Mouse (Mus musculus) cerebellum, adult 2 months (tissue): ENCODE results near the gene Krtap9-3. TPM values are rescaled to one million over a fixed set of nuclear protein-coding genes. Genes with fewer than 3 reads are reported as not detected.

Experiments used
- DNase-seq, 2 experiments: peaks; one replicate each; pipeline ENCODE4 v3.0.0; 2021
- H3K27ac ChIP-seq: fragments of 200-500 bp; 2 replicates; pipeline ENCODE4 v1.5.1; 2012; ENCODE audit warnings: low read length, control low read depth, inconsistent platforms; ENCODE audit not compliant: insufficient read depth
- H3K27me3 ChIP-seq: fragments of 200-500 bp; 2 replicates; pipeline ENCODE4 v1.6.1; 2012; ENCODE audit warnings: inconsistent platforms, mild to moderate bottlenecking, low read length, moderate library complexity; ENCODE audit not compliant: control insufficient read depth, insufficient read depth
- H3K4me1 ChIP-seq: fragments of 200-500 bp; 2 replicates; pipeline ENCODE4 v1.6.1; 2011; ENCODE audit warnings: low read length; ENCODE audit not compliant: control insufficient read depth, insufficient read depth
- H3K4me3 ChIP-seq: fragments of 200-500 bp; replicated peaks from 2 replicates; pipeline ENCODE3; 2011; ENCODE audit warnings: mild to moderate bottlenecking, low read depth, low read length, control low read depth; ENCODE audit not compliant: insufficient read depth
- CTCF ChIP-seq: fragments of 200-500 bp; IDR thresholded peaks from 2 replicates; pipeline ENCODE4 v1.5.1; 2011; ENCODE audit warnings: low read depth, mild to moderate bottlenecking, control low read depth, low read length, moderate library complexity, borderline replicate concordance; ENCODE audit not compliant: insufficient read depth
- POLR2A ChIP-seq: fragments of 200-500 bp; IDR thresholded peaks from 2 replicates; pipeline ENCODE4 v1.6.1; 2011; ENCODE audit warnings: low read length, control low read depth, borderline replicate concordance; ENCODE audit not compliant: insufficient read depth
- WGBS: fragments of 180-500 bp; shearing (Covaris S2); methylation state at CpG from one replicate; pipeline ENCODE4 v1.1.7; 2018; 5-methylcytosine and 5-hydroxymethylcytosine counted together
- polyA plus RNA-seq: library from polyadenylated mRNA; depleted of rRNA; stranded (reverse); fragments of >200 nt; gene quantifications from 2 replicates; pipeline ENCODE4 v1.2.3, GENCODE M21; 2012

The Krtap9-3 gene
- polyA plus RNA-seq, 1 experiment = not detected

DNA sequence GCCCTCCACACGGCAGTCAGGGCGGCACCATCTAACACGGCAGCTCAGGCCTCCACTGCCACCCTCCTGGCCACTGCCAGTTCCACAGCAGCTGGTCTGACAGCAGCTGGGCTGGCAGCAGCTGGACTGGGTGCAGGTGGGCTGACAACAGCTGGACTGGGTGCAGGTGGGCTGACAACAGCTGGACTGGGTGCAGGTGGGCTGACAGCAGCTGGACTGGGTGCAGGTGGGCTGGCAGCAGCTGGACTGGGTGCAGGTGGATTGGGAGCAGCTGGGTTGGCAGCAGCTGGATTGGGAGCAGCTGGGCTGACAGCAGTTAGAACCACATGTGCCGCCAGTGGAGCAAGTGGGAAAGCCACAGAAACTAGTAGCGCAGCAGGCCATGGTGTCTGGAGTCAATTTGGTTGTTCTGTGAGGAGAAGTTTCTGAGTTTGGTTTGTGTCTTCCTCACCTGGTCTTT, 14.6 kb downstream of the Krtap9-3 start, which contains the start of gene Krtap1-4:
TSS of gene Krtap1-4 (minus strand) at position 410 of the 460 bp plus-strand sequence.
- H3K27me3 ChIP-seq = no peaks in the 10 kb centered on the region
- 72% methylated on average over 5 of the region's 5 CpGs for WGBS
- no peak for DNase-seq
- no peak within 1 kb of the TSS for H3K27ac ChIP-seq
- no peak within 1 kb of the TSS for H3K4me3 ChIP-seq
- TF ChIP-seq CTCF (no peak), POLR2A (no peak)
- no peaks in the 10 kb centered on the region for H3K4me1 ChIP-seq

DNA sequence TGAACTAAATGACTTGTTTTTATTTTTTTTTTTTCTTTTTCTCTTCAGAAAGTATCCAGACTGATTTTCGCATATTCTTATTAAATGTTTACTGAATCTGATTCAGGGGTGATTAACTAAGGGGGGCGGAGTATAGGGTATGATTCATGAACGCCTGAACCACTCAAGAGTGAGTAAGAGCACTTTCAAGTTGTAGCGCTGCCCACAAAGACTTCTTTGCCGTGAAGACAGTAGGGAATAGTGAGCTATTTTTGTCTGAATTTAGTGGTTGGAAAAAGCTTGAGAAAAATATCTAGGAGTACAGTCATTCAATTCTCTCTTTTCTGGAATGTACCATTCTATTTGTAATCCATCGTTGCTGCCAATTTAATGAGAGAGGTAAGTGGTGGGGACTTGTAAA, 16.3 kb downstream of the Krtap9-3 start:
- TF ChIP-seq CTCF (no peak), POLR2A (no peak)
- 83% methylated on average over 6 of the region's 6 CpGs for WGBS
- Histone ChIP-seq H3K27ac (no peak overlapping the region), H3K4me3 (no peak overlapping the region), H3K27me3 (no peaks in the 10 kb centered on the region), H3K4me1 (no peaks in the 10 kb centered on the region)
- DNase-seq = no peak

DNA sequence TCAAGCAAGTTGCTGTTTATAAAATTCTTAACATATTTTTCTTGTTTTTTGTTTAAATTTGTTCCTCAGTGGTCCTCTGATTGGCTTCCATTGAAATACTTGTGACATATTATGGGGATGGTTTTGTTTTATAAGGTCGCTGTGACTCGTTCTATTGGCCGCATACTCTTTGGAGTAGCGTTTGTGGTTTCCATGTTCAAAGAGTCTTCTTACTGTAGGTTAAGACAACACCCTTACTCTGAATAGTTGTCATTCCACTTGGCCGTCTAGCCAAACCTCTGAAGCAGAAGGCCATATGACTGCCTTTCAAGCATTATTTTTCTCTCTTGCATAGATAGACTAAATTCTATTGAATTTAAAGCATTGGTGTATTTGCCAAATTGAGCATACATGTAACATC, 16.9 kb downstream of the Krtap9-3 start:
- no peak for DNase-seq
- Histone ChIP-seq H3K27ac (no peak overlapping the region), H3K4me3 (no peak overlapping the region), H3K27me3 (no peaks in the 10 kb centered on the region), H3K4me1 (no peaks in the 10 kb centered on the region)
- 92% methylated on average over 5 of the region's 5 CpGs for WGBS
- TF ChIP-seq CTCF = no peak
- no peak for TF ChIP-seq POLR2A

DNA sequence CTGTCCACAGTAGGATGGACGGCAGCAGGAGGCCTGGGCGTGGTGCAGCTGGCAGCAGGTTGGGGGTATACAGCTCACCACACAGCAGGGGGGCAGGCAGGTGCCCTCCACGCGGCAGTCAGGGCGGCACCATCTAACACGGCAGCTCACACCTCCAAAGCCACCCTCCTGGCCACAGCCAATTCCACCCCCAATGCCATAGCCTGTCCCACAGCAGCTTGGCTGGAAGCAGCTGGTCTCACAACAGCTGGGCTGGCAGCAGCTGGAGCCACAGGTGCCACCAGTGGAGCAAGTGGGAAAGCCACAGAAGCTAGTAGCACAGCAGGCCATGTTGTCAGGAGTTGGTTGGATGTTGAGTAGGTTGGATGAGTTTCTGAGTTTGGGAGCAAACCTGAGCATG, 17.3 kb downstream of the Krtap9-3 start, which contains the start of gene Krtap1-5:
TSS of gene Krtap1-5 (minus strand) at position 381 of the 400 bp plus-strand sequence.
- Histone ChIP-seq H3K4me3 (no peak within 1 kb of the TSS), H3K4me1 (no peaks in the 10 kb centered on the region), H3K27ac (no peak within 1 kb of the TSS), H3K27me3 (no peaks in the 10 kb centered on the region)
- WGBS = 84% methylated on average over 6 of the region's 6 CpGs
- no peak for DNase-seq
- TF ChIP-seq CTCF (no peak), POLR2A (no peak)

DNA sequence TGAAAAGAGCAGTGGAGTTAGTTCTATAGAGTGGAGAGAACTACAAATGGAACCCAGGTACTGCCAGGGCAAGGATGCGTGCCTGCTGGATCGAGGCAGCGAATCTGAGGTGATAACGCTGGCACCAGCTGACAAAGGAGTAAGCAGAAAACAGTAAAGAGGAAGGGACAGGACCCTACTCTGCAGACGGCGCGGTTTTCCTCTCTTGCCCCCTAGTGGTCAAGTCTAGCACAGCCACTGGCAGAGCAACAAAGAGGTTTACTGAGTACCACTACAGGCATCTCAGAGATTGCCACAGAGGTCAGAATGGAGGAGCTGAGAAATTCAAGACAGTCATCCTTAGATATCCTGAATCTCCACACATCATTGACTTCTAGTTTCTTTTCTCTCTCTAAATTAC, 23.8 kb downstream of the Krtap9-3 start:
- peak; percentile 38 to 56 for DNase-seq
- Histone ChIP-seq H3K27ac (no peak overlapping the region), H3K4me1 (peaks cover 2% of the 10 kb centered on the region), H3K4me3 (no peak overlapping the region), H3K27me3 (no peaks in the 10 kb centered on the region)
- TF ChIP-seq CTCF (peak; percentile 70), POLR2A (no peak)
- WGBS = 4% methylated on average over 7 of the region's 7 CpGs

DNA sequence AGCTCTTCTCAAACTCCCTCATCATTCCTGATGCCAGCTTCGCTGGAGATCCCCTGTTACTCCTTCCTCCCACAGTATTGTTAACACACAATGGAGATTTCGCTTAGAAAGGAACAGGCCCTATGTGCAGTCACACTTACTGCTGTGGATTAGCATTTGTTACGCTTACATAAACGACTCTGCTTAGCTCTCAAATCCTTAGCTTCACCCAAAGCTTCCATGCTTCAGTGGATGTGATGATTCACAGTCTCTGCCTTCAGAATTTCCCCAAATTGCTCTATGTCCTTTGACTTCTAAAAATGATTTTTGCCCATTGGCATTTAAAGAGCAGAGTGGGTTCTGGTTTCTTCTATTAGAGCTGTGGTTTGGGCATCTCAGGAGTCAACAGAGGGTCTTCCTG, 24.7 kb downstream of the Krtap9-3 start:
- no peak for DNase-seq
- no peak overlapping the region for H3K27ac ChIP-seq
- TF ChIP-seq CTCF (no peak), POLR2A (no peak)
- 43% methylated on average over 4 of the region's 4 CpGs for WGBS
- H3K4me1 ChIP-seq = peaks cover 2% of the 10 kb centered on the region
- H3K4me3 ChIP-seq = no peak overlapping the region
- H3K27me3 ChIP-seq = no peaks in the 10 kb centered on the region

DNA sequence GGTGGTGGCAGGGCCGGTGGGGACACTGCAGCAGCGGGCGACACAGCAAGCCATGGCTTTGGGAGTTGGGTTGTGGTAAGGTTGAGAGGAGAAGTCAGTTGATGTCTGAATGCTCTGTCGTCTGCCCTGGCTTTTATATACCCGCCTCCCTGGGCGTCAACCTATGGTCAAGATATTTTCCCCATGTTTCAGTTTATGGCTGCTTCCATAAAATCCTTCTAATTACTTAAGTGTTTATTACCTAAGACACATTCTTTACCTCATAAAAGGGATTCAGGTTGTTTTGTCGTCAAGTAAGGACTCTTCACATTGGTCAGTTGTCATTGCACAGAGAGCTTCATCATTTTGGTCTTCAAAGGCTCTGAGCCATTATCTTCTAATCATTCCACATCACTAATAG, 31.4 kb downstream of the Krtap9-3 start, which contains the start of gene Krtap3-1:
TSS of gene Krtap3-1 (minus strand) at position 101 of the 400 bp plus-strand sequence.
- Histone ChIP-seq H3K27ac (no peak within 1 kb of the TSS), H3K4me1 (no peaks in the 10 kb centered on the region), H3K4me3 (no peak within 1 kb of the TSS), H3K27me3 (no peaks in the 10 kb centered on the region)
- TF ChIP-seq POLR2A = no peak
- no peak for TF ChIP-seq CTCF
- no peak for DNase-seq
- 72% methylated on average over 7 of the region's 7 CpGs for WGBS

DNA sequence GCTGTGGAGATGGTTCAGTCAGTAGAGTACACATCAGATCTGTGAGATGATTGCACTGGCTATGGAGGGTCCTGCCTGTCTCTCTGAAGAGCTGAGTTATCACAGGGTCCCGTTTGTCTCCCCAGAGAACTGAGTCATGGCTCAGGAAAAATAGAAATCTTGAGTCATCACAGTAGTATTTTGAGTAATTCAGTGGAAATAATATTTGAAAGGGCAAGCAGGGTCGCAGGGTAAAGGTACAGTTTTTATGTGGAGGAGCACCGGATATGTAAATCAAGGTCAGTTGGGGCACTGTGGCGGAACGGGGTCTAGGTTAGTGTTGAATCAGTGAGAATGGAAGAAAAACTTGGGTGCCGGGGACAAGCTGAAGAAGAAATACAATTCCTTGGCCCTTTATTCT, 35.3 kb downstream of the Krtap9-3 start:
- H3K27ac ChIP-seq = no peak overlapping the region
- 78% methylated on average over 6 of the region's 6 CpGs for WGBS

More for the DNA sequence above, 35.3 kb downstream of the Krtap9-3 start:
- DNase-seq = no peak
- no peak for TF ChIP-seq POLR2A
- TF ChIP-seq CTCF = no peak
- no peaks in the 10 kb centered on the region for H3K27me3 ChIP-seq
- no peak overlapping the region for H3K4me3 ChIP-seq
- no peaks in the 10 kb centered on the region for H3K4me1 ChIP-seq
